Mouse (Mus musculus) ES-E14 (cell line): ENCODE data around the gene Pmepa1. TPM values are rescaled to one million over a fixed set of nuclear protein-coding genes. Genes with fewer than 3 reads are reported as not detected.

Source experiments
- DNase-seq: peaks from one replicate; pipeline ENCODE4 v3.0.0-alpha.2; 2013; ENCODE audit warnings: low read depth, low spot score
- H3K27ac ChIP-seq: 2 replicates; pipeline ENCODE4 v1.5.1; 2012; ENCODE audit warnings: low read depth, mild to moderate bottlenecking, low read length, moderate library complexity, mixed read lengths; ENCODE audit not compliant: poor library complexity, insufficient read depth, severe bottlenecking
- H3K36me3 ChIP-seq: 2 replicates; pipeline ENCODE4 v1.6.1; 2012; ENCODE audit warnings: mild to moderate bottlenecking, low read length, moderate library complexity, mixed read lengths; ENCODE audit not compliant: control insufficient read depth, poor library complexity, insufficient read depth, severe bottlenecking
- H3K4me1 ChIP-seq, 2 experiments: fragments of 150-350 bp in 1 of 2; sonication (generic) in 1 of 2; 2 replicates each; pipeline ENCODE4 v1.6.1; 2012; ENCODE audit warnings: low read length in 2 of 2, mild to moderate bottlenecking in 1 of 2, mixed read lengths in 1 of 2; ENCODE audit not compliant: control insufficient read depth in 2 of 2, insufficient read depth in 2 of 2, poor library complexity in 1 of 2
- H3K4me3 ChIP-seq, 2 experiments: fragments of 150-350 bp in 1 of 2; sonication (generic) in 1 of 2; 2 replicates each; pipeline ENCODE4 v1.5.1; 2012; ENCODE audit warnings: low read length in 2 of 2, low read depth in 1 of 2, mild to moderate bottlenecking in 1 of 2, mixed read lengths in 1 of 2; ENCODE audit not compliant: insufficient read depth in 1 of 2, poor library complexity in 1 of 2, severe bottlenecking in 1 of 2
- H3K9ac ChIP-seq: 2 replicates; pipeline ENCODE4 v1.6.1; 2012; ENCODE audit warnings: low read depth, mild to moderate bottlenecking, low read length, mixed read lengths; ENCODE audit not compliant: poor library complexity, insufficient read depth, severe bottlenecking
- H3K9me3 ChIP-seq: fragments of 150-350 bp; sonication (generic); 2 replicates; pipeline ENCODE4 v1.6.1; 2012; ENCODE audit warnings: low read depth, mild to moderate bottlenecking, low read length; ENCODE audit not compliant: control insufficient read depth, insufficient read depth
- CHD2 ChIP-seq: IDR thresholded peaks from 2 replicates; pipeline ENCODE4 v1.6.1; 2014; ENCODE audit warnings: mild to moderate bottlenecking, low read depth, low read length, inconsistent platforms
- HCFC1 ChIP-seq: IDR thresholded peaks from 2 replicates; pipeline ENCODE4 v1.6.1; 2012; ENCODE audit warnings: low read length, inconsistent platforms, borderline replicate concordance; ENCODE audit not compliant: insufficient read depth
- MAFK ChIP-seq: IDR thresholded peaks from 2 replicates; pipeline ENCODE4 v1.6.1; 2014; ENCODE audit warnings: mild to moderate bottlenecking, low read depth, low read length, inconsistent platforms; ENCODE audit not compliant: insufficient read depth
- ZC3H11A ChIP-seq: IDR thresholded peaks from 2 replicates; pipeline ENCODE4 v1.6.1; 2012; ENCODE audit warnings: low read depth, mild to moderate bottlenecking, inconsistent platforms, low read length, borderline replicate concordance
- ZNF384 ChIP-seq: IDR thresholded peaks from 2 replicates; pipeline ENCODE4 v1.6.1; 2012; ENCODE audit warnings: low read depth, low read length, inconsistent platforms
- in situ Hi-C, 2 experiments: fragments of 600-800 bp; cut with MboI; formaldehyde crosslinking; loops; one replicate each; pipeline ENCODE4 v1.15.1; 2025; ENCODE audit warnings: low sequenced_read_pairs in 2 of 2, inconsistent platforms in 1 of 2; ENCODE audit not compliant: unreplicated experiment in 2 of 2
- total RNA-seq: library from RNA; depleted of rRNA; stranded (reverse); fragments of 300-350 nt; gene quantifications from 2 replicates; pipeline ENCODE4 v1.2.3, GENCODE M21; 2012

Gene Pmepa1
- total RNA-seq, 1 experiment = 20.3 TPM

GRCm38 (mm10) chr2:173205563-173206099 lies 70.7 kb downstream of the Pmepa1 start:
- DNase-seq = peak; percentile 78
- no peak overlapping the region for H3K4me3 ChIP-seq
- H3K9ac ChIP-seq = no peak overlapping the region
- in situ Hi-C loops = no loop called here
- TF ChIP-seq CHD2 = peak; percentile 94
- TF ChIP-seq MAFK = no peak
- H3K36me3 ChIP-seq = no peaks in the 10 kb centered on the region
- H3K9me3 ChIP-seq = no peaks in the 10 kb centered on the region
- no peak overlapping the region for H3K27ac ChIP-seq
- H3K4me1 ChIP-seq = peaks cover 0 to 3% of the 10 kb centered on the region in 2 experiments; a peak in 2 of 4 replicates

GRCm38 (mm10) chr2:173204671-173205070 lies 71.7 kb downstream of the Pmepa1 start:
- in situ Hi-C loops = no loop called here
- no peaks in the 10 kb centered on the region for H3K9me3 ChIP-seq
- DNase-seq = no peak
- peaks cover 0 to 3% of the 10 kb centered on the region in 2 experiments; a peak in 2 of 4 replicates for H3K4me1 ChIP-seq
- H3K36me3 ChIP-seq = no peaks in the 10 kb centered on the region
- no peak overlapping the region for H3K4me3 ChIP-seq
- no peak overlapping the region for H3K27ac ChIP-seq
- no peak for TF ChIP-seq ZC3H11A
- TF ChIP-seq CHD2 = no peak
- no peak for TF ChIP-seq MAFK
- no peak for TF ChIP-seq HCFC1
- no peak for TF ChIP-seq ZNF384
- no peak overlapping the region for H3K9ac ChIP-seq

- TF ChIP-seq CHD2 (no peak), ZC3H11A (no peak), ZNF384 (no peak), MAFK (no peak), HCFC1 (no peak)
- peaks cover 0 to 3% of the 10 kb centered on the region in 2 experiments; a peak in 2 of 4 replicates for H3K4me1 ChIP-seq
- no peak overlapping the region for H3K9ac ChIP-seq
- H3K4me3 ChIP-seq = no peak overlapping the region
- H3K9me3 ChIP-seq = no peaks in the 10 kb centered on the region
- no peak overlapping the region for H3K27ac ChIP-seq
- no peak for DNase-seq
- no peaks in the 10 kb centered on the region for H3K36me3 ChIP-seq
- in situ Hi-C loops = no loop called here
Observed at GRCm38 (mm10) chr2:173203726-173204125, 72.6 kb downstream of the Pmepa1 start.

GRCm38 (mm10) chr2:173202924-173203689 lies 73.2 kb downstream of the Pmepa1 start:
- TF ChIP-seq CHD2 (no peak), ZC3H11A (no peak), ZNF384 (no peak), MAFK (no peak), HCFC1 (no peak)
- H3K4me1 ChIP-seq = peaks cover 0 to 3% of the 10 kb centered on the region in 2 experiments; a peak in 2 of 4 replicates
- in situ Hi-C loops = no loop called here
- H3K9me3 ChIP-seq = no peaks in the 10 kb centered on the region
- no peak overlapping the region for H3K4me3 ChIP-seq
- DNase-seq = no peak
- H3K9ac ChIP-seq = no peak overlapping the region
- H3K27ac ChIP-seq = no peak overlapping the region
- no peaks in the 10 kb centered on the region for H3K36me3 ChIP-seq
